Mouse (Mus musculus) urinary bladder, postnatal 14 days (tissue): ENCODE measurements around the gene Efna1.
A peak's percentile ranks its signal among the peaks of the same experiment; 100 is the strongest.

Source experiments
- DNase-seq: peaks from one replicate; pipeline ENCODE4 v3.0.0; 2021; ENCODE audit warnings: low spot score

Gene Efna1

GRCm38 (mm10) chr3:89244982-89245687, 35.8 kb downstream of the Efna1 start:
- no peak for DNase-seq

DNA sequence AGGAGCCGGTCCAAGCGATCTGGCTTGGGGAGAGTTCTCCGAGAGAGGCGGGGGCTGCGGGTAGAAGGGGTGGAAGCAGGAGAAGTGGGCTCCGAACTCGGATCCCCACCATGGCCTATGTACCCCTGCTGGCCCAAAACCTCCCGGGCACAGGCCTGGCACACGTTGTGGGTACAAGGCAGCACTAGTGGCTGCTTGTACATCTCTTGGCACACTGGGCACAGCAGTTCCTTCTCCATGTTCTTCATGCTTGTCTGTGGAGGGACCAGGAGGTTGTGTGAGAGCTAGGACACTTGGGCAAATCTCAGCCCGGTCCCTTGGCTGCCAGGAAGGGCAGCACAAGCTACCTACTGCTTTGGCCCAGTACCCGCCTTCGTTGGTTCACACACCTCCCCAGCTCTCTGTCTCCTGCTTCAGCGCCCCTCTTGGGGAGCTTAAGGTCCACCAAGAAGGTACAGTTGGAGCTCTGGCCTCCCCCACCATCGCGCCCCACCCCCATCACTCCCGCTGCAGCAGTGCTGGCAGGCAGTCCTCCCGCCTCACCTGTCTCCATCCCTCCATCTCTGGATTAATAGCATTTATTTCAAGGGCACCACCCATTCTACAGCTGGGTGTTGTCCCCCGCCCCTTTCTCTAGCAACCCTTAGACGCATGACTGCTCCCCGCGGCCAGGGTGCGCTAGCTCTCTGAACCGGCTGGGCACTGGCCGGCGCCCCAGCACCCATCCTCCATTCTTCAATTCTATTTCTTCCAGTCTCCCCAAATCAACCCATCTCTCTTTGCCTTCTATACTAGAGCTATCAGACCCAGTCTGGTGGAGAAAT, 36.6 kb downstream of the Efna1 start:
- DNase-seq, result no peak

DNA sequence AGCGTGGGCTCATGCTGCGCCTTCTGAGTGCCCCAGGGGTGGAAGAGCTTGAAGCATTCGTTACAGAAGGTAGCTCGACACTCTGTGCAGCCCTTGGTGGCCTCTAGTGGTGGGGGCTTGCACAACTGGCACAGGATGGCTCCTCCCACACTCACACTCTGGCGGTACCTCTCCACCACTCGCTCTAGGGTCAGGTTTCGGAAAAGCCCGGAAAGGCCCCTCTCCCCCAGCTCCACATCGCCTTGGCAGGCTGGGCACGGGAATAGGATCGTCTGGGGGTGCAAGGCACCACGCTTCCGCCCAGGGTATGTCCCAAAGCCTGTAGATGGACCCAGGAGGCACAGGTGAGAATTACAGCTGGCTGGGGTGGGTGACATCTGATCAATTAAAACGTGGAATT, 37.3 kb downstream of the Efna1 start:
- peak; percentile 33 for DNase-seq

- DNase-seq, result peak; percentile 64
Observed at GRCm38 (mm10) chr3:89242331-89242895, 38.5 kb downstream of the Efna1 start.

DNA sequence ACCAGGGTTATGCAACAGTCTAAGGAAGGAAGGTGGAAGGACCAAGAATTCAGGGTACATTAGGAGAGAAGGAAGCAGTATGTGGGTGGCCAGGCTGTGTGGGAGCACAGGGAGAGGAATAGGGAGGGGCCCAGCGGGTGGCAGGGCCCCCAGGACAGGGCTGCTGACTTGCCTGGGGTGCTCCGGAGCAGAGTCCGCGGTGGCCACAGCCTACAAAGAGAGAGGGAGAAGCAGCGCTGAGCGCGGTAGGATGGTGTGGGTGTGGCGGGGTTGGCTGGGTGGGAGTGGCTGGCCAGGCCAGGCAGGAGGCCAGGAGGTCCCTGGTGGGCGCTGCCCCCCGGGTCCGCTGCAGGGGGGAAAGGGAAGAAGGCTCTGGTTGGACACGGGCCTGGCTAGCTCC, 42.4 kb downstream of the Efna1 start:
- no peak for DNase-seq

- DNase-seq, result no peak
Observed at GRCm38 (mm10) chr3:89237682-89238081, 43.3 kb downstream of the Efna1 start.

GRCm38 (mm10) chr3:89236516-89236915, 44.4 kb downstream of the Efna1 start:
- no peak for DNase-seq

- no peak for DNase-seq
Observed at GRCm38 (mm10) chr3:89233562-89234110, 47.3 kb downstream of the Efna1 start.

DNA sequence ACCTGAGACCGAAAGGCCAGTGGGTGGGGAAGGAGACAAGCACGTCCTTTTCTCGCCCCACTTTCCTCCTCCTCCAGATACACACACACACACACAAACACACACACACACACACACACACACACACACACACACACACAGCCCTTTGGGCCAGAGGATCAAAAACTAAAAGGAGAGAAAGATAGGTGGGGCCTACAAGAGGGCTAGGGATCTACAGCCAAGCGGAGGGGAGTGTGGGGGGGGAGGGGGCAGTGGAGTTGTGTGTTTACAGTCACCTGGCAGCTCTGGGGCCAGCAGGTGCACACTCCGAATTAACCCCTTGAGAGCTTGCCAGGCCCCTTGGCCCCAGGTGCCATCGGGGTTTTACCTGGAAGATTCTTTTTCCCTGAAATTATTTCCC, 48.3 kb downstream of the Efna1 start:
- DNase-seq, result no peak

GRCm38 (mm10) chr3:89231772-89232275, 49.1 kb downstream of the Efna1 start:
- no peak for DNase-seq

GRCm38 (mm10) chr3:89231345-89231744, 49.6 kb downstream of the Efna1 start:
- no peak for DNase-seq

DNA sequence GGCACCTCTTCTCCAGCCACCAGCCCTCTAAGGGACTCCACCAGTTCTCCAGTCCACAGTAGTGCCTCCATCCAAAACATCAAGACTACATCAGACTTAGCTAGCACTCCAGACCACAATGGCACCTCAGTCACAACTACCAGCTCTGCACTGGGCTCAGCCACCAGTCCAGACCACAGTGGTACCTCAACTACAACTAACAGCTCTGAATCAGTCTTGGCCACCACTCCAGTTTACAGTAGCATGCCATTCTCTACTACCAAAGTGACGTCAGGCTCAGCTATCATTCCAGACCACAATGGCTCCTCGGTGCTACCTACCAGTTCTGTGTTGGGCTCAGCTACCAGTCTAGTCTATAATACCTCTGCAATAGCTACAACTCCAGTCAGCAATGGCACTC, 50.4 kb downstream of the Efna1 start:
- no peak for DNase-seq

DNA sequence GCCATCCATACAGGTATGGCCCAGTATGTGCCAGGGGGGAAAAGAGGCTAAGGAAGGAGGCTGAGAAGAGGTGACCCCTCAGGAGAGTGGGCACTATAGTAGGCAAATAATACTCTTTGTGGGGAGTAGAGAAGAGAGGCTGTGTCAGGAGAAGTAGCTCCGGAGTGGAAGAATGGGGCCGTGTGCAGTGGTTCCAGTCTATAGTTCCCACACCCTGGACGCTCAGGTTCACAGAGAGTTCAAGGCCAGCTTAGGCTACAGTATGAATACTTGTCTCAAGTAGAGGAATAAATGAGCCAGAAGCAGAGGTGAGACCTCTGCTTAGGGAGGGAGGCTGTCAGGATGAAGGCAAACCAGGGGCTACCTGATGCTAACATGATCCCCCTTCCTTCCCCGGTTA, 51.7 kb downstream of the Efna1 start:
- DNase-seq, result no peak

- DNase-seq, result no peak
Observed at GRCm38 (mm10) chr3:89228836-89229235, 52.1 kb downstream of the Efna1 start, which contains the start of gene Muc1. Gene Muc1, plus strand, starts transcription at chr3:89229057.

DNA sequence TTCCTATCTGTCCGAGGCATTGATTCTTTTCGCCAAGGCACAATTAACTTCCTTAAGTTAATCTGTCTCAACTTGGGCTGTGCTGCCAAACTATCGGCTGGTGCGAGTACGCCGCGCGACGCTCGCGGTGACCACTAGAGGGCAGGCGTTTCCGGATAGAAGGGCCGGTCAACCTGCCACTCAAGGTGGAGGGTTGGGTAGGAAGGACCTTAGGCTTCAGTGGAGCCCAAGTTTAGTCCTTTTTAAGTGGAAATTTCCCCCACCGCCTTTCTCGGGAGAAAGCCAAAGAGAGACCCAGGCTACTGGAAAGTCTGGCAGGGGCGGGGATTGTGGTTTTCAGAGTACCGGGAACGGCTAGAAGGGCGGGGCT, 52.8 kb downstream of the Efna1 start:
- peak; percentile 92 for DNase-seq

GRCm38 (mm10) chr3:89227307-89228179, 53.4 kb downstream of the Efna1 start:
- DNase-seq, result peak; percentile 87

DNA sequence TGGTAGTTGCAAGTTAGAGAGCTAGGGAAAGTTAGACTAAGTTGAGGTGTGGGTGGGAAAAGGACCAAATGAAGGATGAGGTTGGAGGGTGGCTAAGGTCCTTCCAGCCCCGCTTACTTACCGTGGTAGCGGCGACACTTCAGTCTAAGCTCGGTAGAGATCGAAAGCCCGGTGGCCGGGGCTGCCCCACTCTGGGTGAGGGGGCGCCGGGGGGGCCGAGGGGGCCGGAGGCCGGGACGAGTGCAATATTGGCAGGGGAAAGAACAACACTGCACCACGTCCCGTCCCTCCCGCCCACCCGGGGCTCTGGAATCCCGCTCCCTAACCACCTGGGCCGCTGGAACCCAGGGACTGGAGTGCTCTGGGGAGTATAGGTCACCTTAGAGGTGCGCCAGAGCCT, 54.0 kb downstream of the Efna1 start, which contains the start of gene Mtx1:
Gene Mtx1, minus strand, starts transcription at position 189 of the 400 bp plus-strand sequence.
- no peak for DNase-seq

DNA sequence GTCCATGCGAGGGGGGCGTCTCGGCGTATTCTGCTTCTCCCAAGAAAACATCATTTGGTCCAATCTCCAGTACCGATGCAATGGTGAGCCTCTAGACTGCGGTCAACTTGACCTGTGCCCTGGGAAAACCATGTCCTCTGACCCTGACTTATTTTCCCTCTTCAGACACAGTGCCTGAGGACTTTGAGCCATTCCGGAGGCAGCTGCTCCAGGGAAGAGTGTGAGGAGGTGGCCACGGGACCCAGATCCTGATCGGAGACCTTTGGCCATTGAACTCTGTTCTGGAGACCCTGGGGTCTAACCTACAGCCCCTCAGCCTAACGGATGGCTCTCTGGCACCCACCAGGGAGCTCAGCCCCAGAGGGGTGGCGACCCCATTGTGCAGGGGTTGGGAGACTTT, 54.6 kb downstream of the Efna1 start:
- no peak for DNase-seq

DNA sequence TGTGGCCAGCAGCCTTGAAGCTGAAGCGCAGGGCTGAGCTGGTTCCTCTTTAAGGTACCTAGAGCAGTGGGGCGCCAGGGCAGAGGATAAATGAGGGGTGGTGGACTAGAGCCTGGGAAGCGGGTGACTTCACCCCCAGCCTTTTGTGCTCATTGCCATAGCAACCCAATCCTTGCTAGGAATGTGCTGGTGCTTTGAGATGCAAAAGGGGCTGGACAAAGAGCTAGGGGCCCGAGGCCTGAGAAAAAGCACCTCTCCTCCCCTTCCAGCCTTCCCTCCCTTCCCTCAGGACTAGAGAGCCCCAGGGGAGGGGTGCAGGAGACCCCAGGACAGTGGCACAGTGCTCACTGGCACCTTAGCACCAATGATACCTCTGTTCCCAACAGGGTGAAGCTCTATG, 55.0 kb downstream of the Efna1 start:
- DNase-seq, result no peak

DNA sequence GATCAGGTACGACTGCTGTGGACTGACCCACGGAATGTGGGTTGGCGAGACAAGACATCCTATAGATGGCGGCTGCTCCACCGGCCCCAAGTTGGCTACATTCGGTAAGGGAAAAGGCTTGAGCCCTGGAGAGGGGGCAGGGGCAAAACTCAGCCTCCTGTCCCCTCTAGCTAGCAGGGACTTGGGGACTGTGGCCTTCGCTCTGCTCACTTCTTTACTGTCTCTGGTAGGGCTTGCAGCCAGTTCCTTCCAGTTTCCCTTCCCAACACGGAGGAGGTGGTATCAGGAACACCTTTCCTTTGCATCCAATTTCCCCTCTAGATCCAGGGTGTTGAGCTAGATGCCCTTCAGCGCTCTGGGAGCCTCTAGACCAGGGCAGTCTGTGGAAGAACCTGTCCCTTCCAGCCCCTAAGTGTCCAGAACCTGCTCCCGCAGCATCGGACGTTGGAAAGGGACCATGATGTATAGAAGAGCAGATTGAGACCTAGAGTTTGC, 55.6 kb downstream of the Efna1 start:
- no peak for DNase-seq

- DNase-seq, result no peak
Observed at GRCm38 (mm10) chr3:89224796-89225195, 56.1 kb downstream of the Efna1 start.
